Mouse (Mus musculus): ENCODE measurements around the gene Syn3. TPM values are rescaled to one million over a fixed set of nuclear protein-coding genes. Genes with fewer than 3 reads are reported as not detected.

Gene Syn3
- total and polyA plus RNA-seq, 2 experiments from 2014 or later: 22.0 to 67.0 TPM

- H3K27me3 ChIP-seq (ENCODE audit: insufficient read depth, low read length): no peaks in the 10 kb centered on the region
- ATAC-seq (ENCODE audit: low FRiP score): no peak
- no peaks in the 10 kb centered on the region for H3K9me3 ChIP-seq (ENCODE audit: low read length)
- WGBS: 64% methylated on average over 5 of the region's 5 CpGs
- peaks cover 4% of the 10 kb centered on the region; the same call in 1 of the 2 replicates for H3K36me3 ChIP-seq (ENCODE audit: insufficient read depth, low read length)
- no peak overlapping the region for H3K4me3 ChIP-seq (ENCODE audit: low read depth, low read length)
- no peaks in the 10 kb centered on the region for H3K4me1 ChIP-seq (ENCODE audit: insufficient read depth, low read length)
- no peak overlapping the region for H3K4me2 ChIP-seq (ENCODE audit: low read depth, low read length, poor library complexity, severe bottlenecking)
- TF ChIP-seq CTCF (IDR thresholded peaks at IDR 0.05): peak; percentile 68
- no peak overlapping the region for H3K9ac ChIP-seq (replicated peaks; ENCODE audit: low read length, poor library complexity, severe bottlenecking)
- no peak for DNase-seq (ENCODE audit: low spot score)
- H3K27ac ChIP-seq (ENCODE audit: low read depth, low read length): no peak overlapping the region
Measured at GRCm38 (mm10) chr10:86356819-86357563, 141.7 kb downstream of the Syn3 start.

DNA sequence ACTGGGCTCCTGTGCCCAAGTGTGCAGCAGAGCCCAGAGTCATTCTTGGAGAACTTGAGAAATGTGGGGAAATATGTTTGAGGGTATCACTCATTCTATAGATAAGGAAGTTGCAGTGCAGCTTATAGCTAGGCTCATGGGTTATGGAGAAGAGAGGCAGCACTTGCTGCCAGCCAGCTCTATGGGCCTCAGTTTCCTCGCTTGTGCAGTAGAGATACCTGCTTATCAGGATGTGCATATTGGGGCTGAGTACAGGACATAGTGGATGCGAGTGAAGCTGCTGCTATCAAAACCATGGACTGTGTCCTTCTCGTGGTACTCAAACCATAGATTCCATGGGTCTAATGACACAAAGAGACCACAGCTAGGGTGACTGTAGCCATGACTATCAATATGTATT is 146.2 kb downstream of the Syn3 start:
- Histone ChIP-seq H3K9me3 (ENCODE audit: low read length) (no peaks in the 10 kb centered on the region), H3K4me1 (ENCODE audit: insufficient read depth, low read length) (no peaks in the 10 kb centered on the region), H3K36me3 (ENCODE audit: insufficient read depth, low read length) (peaks cover 13% of the 10 kb centered on the region; the same call in 1 of the 2 replicates), H3K9ac (replicated peaks; ENCODE audit: low read length, poor library complexity, severe bottlenecking) (no peak overlapping the region), H3K27ac (ENCODE audit: low read depth, low read length) (no peak overlapping the region), H3K4me2 (ENCODE audit: low read depth, low read length, poor library complexity, severe bottlenecking) (no peak overlapping the region), H3K4me3 (ENCODE audit: low read depth, low read length) (no peak overlapping the region), H3K27me3 (ENCODE audit: insufficient read depth, low read length) (no peaks in the 10 kb centered on the region)
- TF ChIP-seq CTCF (IDR thresholded peaks at IDR 0.05): no peak
- WGBS: 95% methylated on average over 3 of the region's 3 CpGs
- no peak for DNase-seq (ENCODE audit: low spot score)
- ATAC-seq (ENCODE audit: low FRiP score): no peak

DNA sequence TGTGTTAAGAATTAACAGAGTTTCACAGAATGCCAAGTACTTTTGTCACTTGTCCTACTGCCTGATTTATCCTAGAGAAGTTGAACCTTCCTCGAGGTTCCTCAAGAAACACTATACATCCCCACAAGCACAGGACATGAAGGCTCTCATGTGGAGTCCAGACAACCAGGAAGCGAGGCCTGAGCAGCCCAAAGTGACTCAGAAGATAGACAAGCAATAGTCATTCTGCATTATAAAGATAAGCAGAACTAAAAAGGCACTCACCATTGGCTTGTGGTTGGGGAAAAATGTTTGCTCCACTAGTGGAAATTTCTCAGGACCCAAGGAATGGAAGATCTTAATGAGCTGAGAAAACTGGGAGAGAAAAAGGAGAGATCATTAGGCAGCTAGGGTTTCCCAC is 147.4 kb downstream of the Syn3 start:
- Histone ChIP-seq H3K9me3 (ENCODE audit: low read length) (no peaks in the 10 kb centered on the region), H3K4me3 (ENCODE audit: low read depth, low read length) (no peak overlapping the region), H3K27ac (ENCODE audit: low read depth, low read length) (no peak overlapping the region), H3K9ac (replicated peaks; ENCODE audit: low read length, poor library complexity, severe bottlenecking) (no peak overlapping the region), H3K4me2 (ENCODE audit: low read depth, low read length, poor library complexity, severe bottlenecking) (no peak overlapping the region), H3K4me1 (ENCODE audit: insufficient read depth, low read length) (no peaks in the 10 kb centered on the region), H3K27me3 (ENCODE audit: insufficient read depth, low read length) (no peaks in the 10 kb centered on the region), H3K36me3 (ENCODE audit: insufficient read depth, low read length) (peaks cover 13% of the 10 kb centered on the region; the same call in 1 of the 2 replicates)
- DNase-seq (ENCODE audit: low spot score) (no peak), ATAC-seq (ENCODE audit: low FRiP score) (no peak)
- no peak for TF ChIP-seq CTCF (IDR thresholded peaks at IDR 0.05)
- 79% methylated on average over 2 of the region's 2 CpGs for WGBS

GRCm38 (mm10) chr10:86346235-86346840 is 152.4 kb downstream of the Syn3 start:
- Histone ChIP-seq H3K27ac (ENCODE audit: low read depth, low read length) (no peak overlapping the region), H3K36me3 (ENCODE audit: insufficient read depth, low read length) (peaks cover 23% of the 10 kb centered on the region), H3K27me3 (ENCODE audit: insufficient read depth, low read length) (no peaks in the 10 kb centered on the region), H3K9ac (replicated peaks; ENCODE audit: low read length, poor library complexity, severe bottlenecking) (no peak overlapping the region), H3K4me2 (ENCODE audit: low read depth, low read length, poor library complexity, severe bottlenecking) (no peak overlapping the region), H3K4me3 (ENCODE audit: low read depth, low read length) (no peak overlapping the region), H3K9me3 (ENCODE audit: low read length) (no peaks in the 10 kb centered on the region), H3K4me1 (ENCODE audit: insufficient read depth, low read length) (peaks cover 7% of the 10 kb centered on the region)
- DNase-seq (ENCODE audit: low spot score) (no peak), ATAC-seq (ENCODE audit: low FRiP score) (no peak)
- 52% methylated on average over 3 of the region's 3 CpGs for WGBS
- TF ChIP-seq CTCF (IDR thresholded peaks at IDR 0.05): no peak

- no peak for DNase-seq (ENCODE audit: low spot score)
- Histone ChIP-seq H3K9me3 (ENCODE audit: low read length) (no peaks in the 10 kb centered on the region), H3K27me3 (ENCODE audit: insufficient read depth, low read length) (no peaks in the 10 kb centered on the region), H3K4me3 (ENCODE audit: low read depth, low read length) (no peak overlapping the region), H3K9ac (replicated peaks; ENCODE audit: low read length, poor library complexity, severe bottlenecking) (no peak overlapping the region), H3K4me1 (ENCODE audit: insufficient read depth, low read length) (peaks cover 7% of the 10 kb centered on the region), H3K4me2 (ENCODE audit: low read depth, low read length, poor library complexity, severe bottlenecking) (no peak overlapping the region), H3K27ac (ENCODE audit: low read depth, low read length) (no peak overlapping the region), H3K36me3 (ENCODE audit: insufficient read depth, low read length) (peaks cover 21% of the 10 kb centered on the region)
- no peak for ATAC-seq (ENCODE audit: low FRiP score)
- TF ChIP-seq CTCF (IDR thresholded peaks at IDR 0.05): no peak
- 97% methylated on average over 9 of the region's 9 CpGs for WGBS
Measured at GRCm38 (mm10) chr10:86345645-86346044, 153.1 kb downstream of the Syn3 start.

DNA sequence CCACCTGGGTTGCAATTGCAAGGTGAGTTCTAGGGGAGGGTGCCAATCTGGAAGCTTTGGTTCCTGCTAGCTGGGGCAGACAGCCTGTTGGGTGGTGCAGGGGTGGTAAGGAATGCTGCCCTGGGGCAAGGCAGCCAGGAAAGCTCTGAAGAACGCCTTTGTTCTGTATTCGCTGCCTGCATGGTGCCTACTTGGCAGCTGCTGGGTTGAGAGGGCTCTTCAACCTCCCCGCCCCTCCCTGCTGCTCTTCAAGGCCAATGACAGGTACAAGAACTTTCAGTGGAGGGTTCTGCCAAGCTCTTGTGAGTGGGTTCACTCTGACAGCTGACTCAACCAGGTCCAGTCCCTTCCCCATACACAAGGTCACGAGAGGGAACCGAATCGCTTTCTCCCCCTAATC is 154.0 kb downstream of the Syn3 start:
- no peaks in the 10 kb centered on the region for H3K9me3 ChIP-seq (ENCODE audit: low read length)
- no peak overlapping the region for H3K9ac ChIP-seq (replicated peaks; ENCODE audit: low read length, poor library complexity, severe bottlenecking)
- TF ChIP-seq CTCF (IDR thresholded peaks at IDR 0.05): no peak
- H3K27me3 ChIP-seq (ENCODE audit: insufficient read depth, low read length): no peaks in the 10 kb centered on the region
- 84% methylated on average over 6 of the region's 6 CpGs for WGBS
- ATAC-seq (ENCODE audit: low FRiP score): no peak
- no peak overlapping the region for H3K4me3 ChIP-seq (ENCODE audit: low read depth, low read length)
- H3K4me2 ChIP-seq (ENCODE audit: low read depth, low read length, poor library complexity, severe bottlenecking): no peak overlapping the region
- no peak overlapping the region for H3K27ac ChIP-seq (ENCODE audit: low read depth, low read length)
- H3K36me3 ChIP-seq (ENCODE audit: insufficient read depth, low read length): peaks cover 20% of the 10 kb centered on the region
- no peak for DNase-seq (ENCODE audit: low spot score)
- peaks cover 7% of the 10 kb centered on the region for H3K4me1 ChIP-seq (ENCODE audit: insufficient read depth, low read length)
